Mouse (Mus musculus) limb, embryonic 13.5 days (tissue): ENCODE data around the gene Iqsec1. TPM values are rescaled to one million over a fixed set of nuclear protein-coding genes. Genes with fewer than 3 reads are reported as not detected.

Experiments used
- ATAC-seq: fragments of 200-750 bp; cut with Nextera tagmentation; 2 replicates; pipeline ENCODE4 v1.8.0; 2017; ENCODE audit warnings: low read depth, moderate number of reproducible peaks, moderate TSS enrichment; ENCODE audit not compliant: low FRiP score
- H3K27ac ChIP-seq: fragments of 300-500 bp; sonication (generic); 2 replicates; pipeline ENCODE4 v1.5.1; 2015; ENCODE audit warnings: inconsistent platforms, mild to moderate bottlenecking, moderate library complexity
- H3K27me3 ChIP-seq: fragments of 300-500 bp; sonication (generic); 2 replicates; pipeline ENCODE4 v1.6.1; 2015; ENCODE audit warnings: mild to moderate bottlenecking, inconsistent platforms
- H3K36me3 ChIP-seq: fragments of 300-500 bp; sonication (generic); 2 replicates; pipeline ENCODE4 v1.6.1; 2015; ENCODE audit warnings: inconsistent platforms, mild to moderate bottlenecking, moderate library complexity
- H3K4me1 ChIP-seq: fragments of 300-500 bp; sonication (generic); 2 replicates; pipeline ENCODE4 v1.6.1; 2015; ENCODE audit warnings: inconsistent platforms
- H3K4me2 ChIP-seq: fragments of 300-500 bp; sonication (generic); replicated peaks from 2 replicates; pipeline ENCODE4 v1.6.1; 2015; ENCODE audit warnings: inconsistent platforms, mild to moderate bottlenecking, moderate library complexity
- H3K4me3 ChIP-seq: fragments of 300-500 bp; sonication (generic); 2 replicates; pipeline ENCODE4 v1.5.1; 2015; ENCODE audit warnings: moderate library complexity, mild to moderate bottlenecking, inconsistent platforms
- H3K9ac ChIP-seq: fragments of 300-500 bp; sonication (generic); 2 replicates; pipeline ENCODE4 v1.6.1; 2015; ENCODE audit warnings: mild to moderate bottlenecking, inconsistent platforms
- H3K9me3 ChIP-seq: fragments of 300-500 bp; sonication (generic); 2 replicates; pipeline ENCODE4 v1.6.1; 2016; ENCODE audit warnings: inconsistent platforms
- WGBS: fragments of 180-500 bp; shearing (Covaris S2); methylation state at CpG from one replicate; pipeline ENCODE4 v1.1.7; 2015; 5-methylcytosine and 5-hydroxymethylcytosine counted together
- polyA plus RNA-seq: library from polyadenylated mRNA; unstranded; fragments of >200 nt; fragmentation: Nextera tagmentation; extraction: Ambion mirVana; gene quantifications from 2 replicates; pipeline ENCODE4 v1.2.1, GENCODE M21; 2015

Iqsec1 gene
- polyA plus RNA-seq, 1 experiment from 2014 or later = 11.1 TPM

DNA sequence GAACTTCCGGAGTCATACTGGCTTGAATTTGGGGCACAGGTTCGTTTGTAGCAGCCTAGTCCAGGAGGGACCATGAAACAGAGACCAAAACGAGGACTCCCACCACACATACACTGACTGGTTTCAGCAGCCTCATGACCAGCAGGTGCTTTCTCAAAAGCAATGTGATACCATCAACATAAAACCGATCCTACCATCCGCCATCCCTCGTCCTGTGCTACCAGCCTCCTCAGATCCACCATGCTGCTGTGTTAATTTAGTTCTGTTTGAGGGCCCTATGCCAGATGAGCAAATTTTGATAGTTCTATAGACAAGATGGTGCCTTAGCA lies 232.9 kb downstream of the Iqsec1 start:
- Histone ChIP-seq H3K4me3 (no peak overlapping the region), H3K27me3 (no peaks in the 10 kb centered on the region), H3K4me2 (no peak overlapping the region), H3K9ac (no peak overlapping the region), H3K9me3 (no peaks in the 10 kb centered on the region), H3K4me1 (peaks cover 8% of the 10 kb centered on the region; the same call in 1 of the 2 replicates), H3K27ac (no peak overlapping the region), H3K36me3 (no peaks in the 10 kb centered on the region)
- 67% methylated on average over 6 of the region's 6 CpGs for WGBS
- ATAC-seq = no peak

DNA sequence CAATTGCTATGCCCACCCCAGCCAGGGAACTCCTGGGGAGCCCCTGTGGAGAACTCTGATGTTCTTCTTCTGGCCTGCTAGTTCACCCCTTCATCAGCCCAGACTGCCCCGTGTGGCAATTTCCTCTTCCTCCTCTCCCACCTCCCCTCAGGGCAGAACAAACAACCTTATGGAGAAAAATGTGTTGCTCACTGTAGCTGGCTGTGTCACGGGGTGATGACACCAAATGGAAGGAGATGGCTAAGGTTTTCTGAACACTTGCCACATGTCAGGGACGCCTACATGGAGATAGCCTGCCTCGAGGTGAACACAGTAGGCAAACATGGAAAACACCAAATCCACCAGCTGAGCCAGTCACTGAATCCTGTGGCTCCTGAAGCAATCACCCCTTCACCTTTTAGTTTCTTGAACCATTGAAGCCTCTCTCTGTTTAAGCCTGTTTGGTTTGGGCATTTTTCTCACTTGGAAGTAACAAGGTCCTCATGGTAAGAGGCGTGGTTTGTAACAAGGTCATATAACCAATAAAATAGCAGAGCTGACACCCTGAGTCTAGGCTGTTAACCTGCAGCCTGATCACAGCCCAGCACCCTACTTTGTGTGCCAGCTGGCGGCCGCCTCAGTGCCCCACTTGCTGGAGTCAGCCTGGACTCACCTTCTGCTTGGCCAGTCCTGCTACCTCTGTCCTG lies 233.4 kb downstream of the Iqsec1 start:
- H3K36me3 ChIP-seq = no peaks in the 10 kb centered on the region
- H3K9ac ChIP-seq = no peak overlapping the region
- H3K9me3 ChIP-seq = no peaks in the 10 kb centered on the region
- ATAC-seq = no peak
- H3K4me1 ChIP-seq = peaks cover 8% of the 10 kb centered on the region; the same call in 1 of the 2 replicates
- H3K27ac ChIP-seq = no peak overlapping the region
- H3K4me3 ChIP-seq = no peak overlapping the region
- H3K4me2 ChIP-seq = no peak overlapping the region
- H3K27me3 ChIP-seq = no peaks in the 10 kb centered on the region
- WGBS = 55% methylated on average over 7 of the region's 7 CpGs

- Histone ChIP-seq H3K4me1 (peaks cover 8% of the 10 kb centered on the region; the same call in 1 of the 2 replicates), H3K27me3 (no peaks in the 10 kb centered on the region), H3K9me3 (no peaks in the 10 kb centered on the region), H3K4me2 (no peak overlapping the region), H3K4me3 (no peak overlapping the region), H3K36me3 (no peaks in the 10 kb centered on the region), H3K9ac (no peak overlapping the region), H3K27ac (no peak overlapping the region)
- no peak for ATAC-seq
- 90% methylated on average over 2 of the region's 2 CpGs for WGBS
Measured at GRCm38 (mm10) chr6:90754093-90754492, 234.4 kb downstream of the Iqsec1 start.

DNA sequence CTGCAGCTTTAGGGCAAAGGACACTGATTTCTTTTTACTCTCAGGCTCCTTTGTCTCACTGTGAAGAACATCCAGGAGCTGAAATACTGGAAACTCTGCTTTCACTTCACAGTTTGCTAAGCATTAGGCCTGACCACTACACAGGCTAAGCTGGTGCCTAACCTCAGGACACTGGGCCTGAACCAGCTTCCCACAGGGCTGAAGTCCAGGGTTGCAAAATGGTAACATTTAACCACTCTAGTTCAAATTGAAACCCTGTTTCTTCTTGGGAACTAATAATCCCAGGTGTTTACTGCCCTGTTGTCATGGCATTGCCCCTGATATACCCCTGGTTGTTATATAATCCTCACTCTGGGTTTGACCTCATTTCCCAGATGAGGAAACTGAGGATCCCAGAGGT lies 234.8 kb downstream of the Iqsec1 start:
- no peak overlapping the region for H3K4me2 ChIP-seq
- no peak overlapping the region for H3K27ac ChIP-seq
- H3K9me3 ChIP-seq = no peaks in the 10 kb centered on the region
- no peaks in the 10 kb centered on the region for H3K27me3 ChIP-seq
- no peak overlapping the region for H3K4me3 ChIP-seq
- H3K4me1 ChIP-seq = peaks cover 8% of the 10 kb centered on the region; the same call in 1 of the 2 replicates
- ATAC-seq = no peak
- H3K9ac ChIP-seq = no peak overlapping the region
- no peaks in the 10 kb centered on the region for H3K36me3 ChIP-seq

GRCm38 (mm10) chr6:90751624-90752023 lies 236.9 kb downstream of the Iqsec1 start:
- Histone ChIP-seq H3K27ac (no peak overlapping the region), H3K27me3 (no peaks in the 10 kb centered on the region), H3K9me3 (no peaks in the 10 kb centered on the region), H3K36me3 (no peaks in the 10 kb centered on the region), H3K9ac (no peak overlapping the region), H3K4me2 (no peak overlapping the region), H3K4me3 (no peak overlapping the region), H3K4me1 (peaks cover 11% of the 10 kb centered on the region; the same call in 1 of the 2 replicates)
- ATAC-seq = no peak
- 78% methylated on average over 3 of the region's 3 CpGs for WGBS

GRCm38 (mm10) chr6:90750091-90750490 lies 238.4 kb downstream of the Iqsec1 start:
- Histone ChIP-seq H3K4me2 (no peak overlapping the region), H3K4me3 (no peak overlapping the region), H3K4me1 (0 out of 2 replicates have a peak, but pooled peaks cover 9% of the 10 kb centered on the region), H3K36me3 (no peaks in the 10 kb centered on the region), H3K9me3 (no peaks in the 10 kb centered on the region), H3K27me3 (no peaks in the 10 kb centered on the region), H3K9ac (no peak overlapping the region), H3K27ac (no peak overlapping the region)
- ATAC-seq = no peak
- WGBS = 48% methylated on average over 2 of the region's 2 CpGs

DNA sequence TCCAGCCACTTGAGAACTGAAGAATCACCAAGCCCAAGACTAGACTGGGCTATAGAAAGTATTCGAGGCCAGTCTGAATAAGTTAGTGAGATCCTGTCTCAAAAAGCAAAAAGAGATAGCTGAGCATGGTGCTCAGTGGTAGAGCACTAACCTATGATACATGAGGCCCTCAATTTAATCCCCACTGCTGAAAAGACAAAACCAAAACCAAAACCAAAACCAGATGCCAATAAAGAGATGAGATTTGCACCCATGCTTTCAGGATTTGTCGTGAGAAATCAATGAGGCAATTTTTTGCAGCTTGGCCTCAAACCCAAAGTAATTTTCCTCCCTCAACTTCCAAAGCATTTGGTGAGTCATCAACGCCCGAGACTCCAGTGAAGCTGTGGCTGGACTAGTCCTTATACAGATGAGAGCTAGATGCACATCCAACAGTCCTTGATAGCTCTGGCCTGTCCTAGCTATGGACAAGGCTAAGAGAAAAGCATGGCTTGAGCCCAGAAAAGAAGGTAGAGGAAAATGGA lies 239.0 kb downstream of the Iqsec1 start:
- Histone ChIP-seq H3K27ac (no peak overlapping the region), H3K9ac (no peak overlapping the region), H3K36me3 (no peaks in the 10 kb centered on the region), H3K27me3 (no peaks in the 10 kb centered on the region), H3K4me3 (no peak overlapping the region), H3K4me2 (no peak overlapping the region), H3K9me3 (no peaks in the 10 kb centered on the region), H3K4me1 (0 out of 2 replicates have a peak, but pooled peaks cover 4% of the 10 kb centered on the region)
- WGBS = 74% methylated on average over 4 of the region's 4 CpGs
- no peak for ATAC-seq

GRCm38 (mm10) chr6:90748976-90749375 lies 239.5 kb downstream of the Iqsec1 start:
- H3K9ac ChIP-seq = no peak overlapping the region
- no peaks in the 10 kb centered on the region for H3K27me3 ChIP-seq
- no peak overlapping the region for H3K4me2 ChIP-seq
- no peak overlapping the region for H3K27ac ChIP-seq
- H3K4me1 ChIP-seq = 0 out of 2 replicates have a peak, but pooled peaks cover 4% of the 10 kb centered on the region
- no peak overlapping the region for H3K4me3 ChIP-seq
- H3K9me3 ChIP-seq = no peaks in the 10 kb centered on the region
- no peaks in the 10 kb centered on the region for H3K36me3 ChIP-seq
- ATAC-seq = no peak

DNA sequence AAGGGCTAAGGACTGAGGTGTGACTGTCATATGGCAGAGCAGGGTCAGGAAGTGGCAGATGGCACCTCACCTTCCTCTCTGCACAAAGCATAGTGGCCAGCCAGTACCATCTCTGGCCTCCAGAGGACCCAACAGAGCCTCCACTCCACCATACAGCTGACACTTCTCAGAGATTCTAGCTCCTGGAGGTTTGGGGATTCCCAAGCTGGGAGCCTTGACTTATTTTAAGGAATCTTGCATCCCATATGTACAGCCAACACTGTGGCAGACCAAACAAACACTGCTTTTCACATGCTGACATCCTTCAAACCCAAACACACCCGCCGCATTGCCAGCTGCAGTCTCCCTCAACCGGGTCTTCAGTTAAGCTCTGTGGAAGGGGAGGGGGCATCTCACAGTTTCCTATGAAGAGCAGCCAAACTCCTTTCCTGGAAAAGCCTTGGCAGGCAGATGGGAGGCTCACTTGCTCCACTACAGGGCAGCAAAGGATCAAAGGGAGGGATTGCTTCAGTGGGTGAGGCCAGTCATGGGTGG lies 242.1 kb downstream of the Iqsec1 start:
- Histone ChIP-seq H3K9me3 (no peaks in the 10 kb centered on the region), H3K27ac (no peak overlapping the region), H3K27me3 (no peaks in the 10 kb centered on the region), H3K36me3 (no peaks in the 10 kb centered on the region), H3K9ac (no peak overlapping the region), H3K4me2 (no peak overlapping the region), H3K4me1 (0 out of 2 replicates have a peak, but pooled peaks cover 4% of the 10 kb centered on the region), H3K4me3 (no peak overlapping the region)
- no peak for ATAC-seq
- WGBS = 67% methylated on average over 3 of the region's 3 CpGs

DNA sequence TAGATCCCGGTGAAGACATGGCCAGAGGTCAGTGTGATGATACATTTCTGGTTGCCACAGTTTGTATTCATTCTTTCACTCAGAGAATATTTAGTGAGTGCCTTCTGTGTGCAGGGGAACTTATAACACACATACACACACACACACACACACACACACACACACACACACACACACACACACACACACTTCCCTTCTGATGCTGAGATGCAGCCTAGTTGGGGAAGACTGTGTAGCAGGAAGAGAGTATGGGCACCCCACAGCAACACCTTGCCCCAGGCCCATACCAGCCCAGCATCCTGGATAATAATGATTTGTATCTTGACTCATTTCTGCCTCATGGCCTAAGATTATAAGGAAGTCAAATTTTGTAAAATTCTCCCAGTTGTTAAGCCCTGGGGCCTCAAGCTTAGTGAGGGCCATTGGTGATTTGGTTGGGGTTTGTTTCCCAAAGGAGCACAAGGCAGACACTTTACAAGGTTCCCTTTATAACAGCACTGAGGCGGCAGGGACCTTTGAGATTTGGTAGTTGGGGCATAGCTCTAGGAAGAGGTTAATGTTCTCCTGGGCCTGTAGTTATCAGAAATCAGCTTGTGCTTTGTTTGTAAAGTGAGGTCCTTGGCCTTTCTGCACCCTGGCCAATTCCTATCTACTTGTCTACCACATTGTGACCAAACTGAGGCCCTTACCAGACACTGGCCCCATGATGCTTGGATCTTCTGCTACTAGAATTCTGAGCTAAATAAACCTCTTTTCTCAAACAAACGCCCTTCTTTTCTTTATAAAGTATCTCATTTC lies 242.9 kb downstream of the Iqsec1 start:
- ATAC-seq = no peak
- Histone ChIP-seq H3K4me1 (0 out of 2 replicates have a peak, but pooled peaks cover 4% of the 10 kb centered on the region), H3K9ac (no peak overlapping the region), H3K27me3 (no peaks in the 10 kb centered on the region), H3K9me3 (no peaks in the 10 kb centered on the region), H3K4me2 (no peak overlapping the region), H3K36me3 (no peaks in the 10 kb centered on the region), H3K4me3 (no peak overlapping the region), H3K27ac (no peak overlapping the region)
- WGBS = 73% methylated on average over 3 of the region's 3 CpGs

DNA sequence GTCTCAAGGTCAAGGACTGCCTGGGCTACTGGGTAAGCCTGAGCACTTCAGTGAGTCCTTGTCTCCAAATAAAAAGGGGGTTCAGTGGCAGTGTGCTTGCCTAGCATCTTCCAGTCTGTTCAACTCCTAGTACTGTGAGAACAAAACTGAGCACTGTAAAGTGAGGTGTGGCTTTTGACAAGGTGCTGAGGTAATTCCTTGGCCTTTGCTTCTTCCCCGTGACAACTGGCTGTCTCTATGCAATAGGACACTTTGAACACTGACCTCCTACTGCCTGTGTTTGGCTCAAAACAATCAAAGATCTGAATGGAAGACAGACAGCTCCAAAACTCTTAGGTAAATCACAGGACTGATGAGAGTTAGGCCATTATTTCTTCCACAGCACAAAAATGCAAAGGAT lies 246.0 kb downstream of the Iqsec1 start:
- Histone ChIP-seq H3K9ac (no peak overlapping the region), H3K4me2 (no peak overlapping the region), H3K27me3 (no peaks in the 10 kb centered on the region), H3K9me3 (no peaks in the 10 kb centered on the region), H3K36me3 (no peaks in the 10 kb centered on the region), H3K4me3 (no peak overlapping the region), H3K4me1 (peaks cover 4% of the 10 kb centered on the region; the same call in 1 of the 2 replicates), H3K27ac (no peak overlapping the region)
- 69% methylated on average over 1 of the region's 1 CpGs for WGBS
- ATAC-seq = no peak

DNA sequence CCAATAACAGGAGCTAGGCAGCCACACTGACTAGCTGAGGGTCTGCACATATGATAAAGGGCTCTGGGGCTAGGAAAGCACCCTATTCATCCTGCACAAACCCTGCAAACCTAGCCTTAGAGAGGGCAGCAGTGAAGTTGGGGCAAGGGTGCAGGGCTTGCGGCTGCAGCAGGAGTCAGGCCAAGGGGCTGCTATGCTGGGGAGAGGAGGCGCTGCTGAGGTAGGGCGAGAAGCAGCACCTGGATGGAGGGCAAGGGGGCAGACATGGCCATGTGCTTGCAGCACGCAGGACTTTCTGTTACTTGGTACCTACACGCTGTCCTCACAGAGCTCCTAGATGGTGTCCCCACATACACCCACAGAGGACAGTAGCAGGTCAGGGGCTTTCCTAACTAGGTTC lies 246.8 kb downstream of the Iqsec1 start:
- peaks cover 9% of the 10 kb centered on the region for H3K4me1 ChIP-seq
- H3K9me3 ChIP-seq = no peaks in the 10 kb centered on the region
- H3K9ac ChIP-seq = no peak overlapping the region
- 93% methylated on average over 5 of the region's 5 CpGs for WGBS
- H3K36me3 ChIP-seq = no peaks in the 10 kb centered on the region
- no peak overlapping the region for H3K4me3 ChIP-seq
- H3K27ac ChIP-seq = no peak overlapping the region
- no peaks in the 10 kb centered on the region for H3K27me3 ChIP-seq
- ATAC-seq = no peak
- no peak overlapping the region for H3K4me2 ChIP-seq
